8 mouse cellular contexts compared by ENCODE assay signal in the genomic region with DNA sequence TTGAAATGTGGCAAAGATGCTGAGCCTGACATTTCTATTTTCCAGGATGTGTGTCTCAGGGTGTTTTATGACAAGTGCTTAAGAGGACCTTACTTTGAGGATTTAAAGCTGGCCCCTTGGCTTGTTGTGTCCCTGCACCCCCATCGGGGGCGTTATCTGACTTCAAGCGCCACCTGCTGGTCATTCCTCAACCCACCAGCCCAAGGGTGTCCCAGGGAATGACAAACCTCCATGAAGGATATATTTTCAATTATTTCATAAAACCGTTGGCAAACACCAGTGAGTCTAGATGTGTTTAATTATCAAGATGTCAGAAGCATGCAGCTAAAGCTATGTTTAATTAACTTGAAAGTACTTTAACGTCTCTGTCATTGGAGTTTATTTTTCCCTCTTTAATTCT. TPM values are rescaled to one million over a fixed set of nuclear protein-coding genes. Genes with fewer than 3 reads are reported as not detected.
DNase-seq lines count a peak whose midpoint lies in the region; ATAC-seq lines count a peak whose summit lies in the region.
"Had no signal": no experiment of that assay in that cellular context is flagged by ENCODE, and none has a peak within 500 bp of the region (broad histone marks: within the 10 kb centered on the region; RNA-seq: fewer than 3 reads in every experiment).

No protein-coding gene starts in this region.

- no peaks in the 10 kb centered on the region for H3K4me1 ChIP-seq in intestine, embryonic 14.5 days (replicated peaks; ENCODE audit: control insufficient read depth, insufficient read depth, low read length)
- H3K4me1 ChIP-seq in limb, embryonic 10.5 days = peaks cover 30% of the 10 kb centered on the region
- H3K4me1 ChIP-seq in midbrain, embryonic 13.5 days (replicated peaks) = peaks cover 18% of the 10 kb centered on the region
- H3K4me1 ChIP-seq: lung, embryonic 15.5 days had no signal

- H3K36me3 ChIP-seq in intestine, embryonic 14.5 days (ENCODE audit: control insufficient read depth, insufficient read depth, low read length) = no peaks in the 10 kb centered on the region
- H3K36me3 ChIP-seq in limb, embryonic 10.5 days = peaks cover 7% of the 10 kb centered on the region; the same call in 1 of the 2 replicates
- H3K36me3 ChIP-seq in midbrain, embryonic 13.5 days = no peaks in the 10 kb centered on the region
- H3K36me3 ChIP-seq: lung, embryonic 15.5 days had no signal

- peak; percentile 75 for DNase-seq in adipocyte (ENCODE audit: low spot score)
- DNase-seq in cerebellum, postnatal 10 days = peak; percentile 92 to 94
- DNase-seq in frontal cortex, postnatal 25 days (ENCODE audit: low spot score in 2 of 2) = peak; percentile 55 to 67
- DNase-seq in intestine, embryonic 14.5 days (ENCODE audit: low spot score) = peak; percentile 90
- DNase-seq in limb, embryonic 10.5 days (ENCODE audit: low spot score) = peak; percentile 89
- peak; percentile 58 to 81 for DNase-seq in spleen, postnatal 14 days (ENCODE audit: low spot score in 2 of 2)

- H3K9me3 ChIP-seq in intestine, embryonic 14.5 days (ENCODE audit: control insufficient read depth, low read length) = no peaks in the 10 kb centered on the region
- H3K9me3 ChIP-seq in limb, embryonic 10.5 days (replicated peaks) = no peaks in the 10 kb centered on the region
- no peaks in the 10 kb centered on the region for H3K9me3 ChIP-seq in midbrain, embryonic 13.5 days
- H3K9me3 ChIP-seq: lung, embryonic 15.5 days had no signal

- no peaks in the 10 kb centered on the region for H3K27me3 ChIP-seq in intestine, embryonic 14.5 days (replicated peaks; ENCODE audit: control insufficient read depth, insufficient read depth, low read length)
- peaks cover 5% of the 10 kb centered on the region; the same call in 1 of the 2 replicates for H3K27me3 ChIP-seq in limb, embryonic 10.5 days (ENCODE audit: low read depth, poor library complexity, severe bottlenecking)
- H3K27me3 ChIP-seq in midbrain, embryonic 13.5 days = peaks cover 10% of the 10 kb centered on the region; the same call in 1 of the 2 replicates

- 7% methylated on average over 5 of the region's 5 CpGs for WGBS in intestine, embryonic 14.5 days
- WGBS in limb, embryonic 10.5 days = 15% methylated on average over 5 of the region's 5 CpGs
- 5% methylated on average over 5 of the region's 5 CpGs for WGBS in midbrain, embryonic 13.5 days

- no peak overlapping the region for H3K4me3 ChIP-seq in intestine, embryonic 14.5 days (ENCODE audit: low read depth, low read length)
- H3K4me3 ChIP-seq in limb, embryonic 10.5 days = no peak overlapping the region
- H3K4me3 ChIP-seq in midbrain, embryonic 13.5 days (replicated peaks) = no peak overlapping the region
- H3K4me3 ChIP-seq: lung, embryonic 15.5 days had no signal

- 0 out of 2 replicates have a peak, but pooled peaks have one; percentile 58 for ATAC-seq in intestine, embryonic 14.5 days (replicated peaks; ENCODE audit: low FRiP score, low TSS enrichment, low read depth)
- ATAC-seq in midbrain, embryonic 13.5 days = peak; percentile 85

- H3K27ac ChIP-seq in intestine, embryonic 14.5 days (ENCODE audit: low read depth) = no peak overlapping the region
- no peak overlapping the region for H3K27ac ChIP-seq in limb, embryonic 10.5 days
- H3K27ac ChIP-seq in midbrain, embryonic 13.5 days = no peak overlapping the region
- H3K27ac ChIP-seq: lung, embryonic 15.5 days had no signal

- H3K4me2 ChIP-seq in intestine, embryonic 14.5 days (ENCODE audit: low read length) = no peak overlapping the region
- no peak overlapping the region for H3K4me2 ChIP-seq in midbrain, embryonic 13.5 days (replicated peaks)
- H3K4me2 ChIP-seq: lung, embryonic 15.5 days had no signal

- H3K9ac ChIP-seq in intestine, embryonic 14.5 days (ENCODE audit: low read length) = no peak overlapping the region
- no peak overlapping the region for H3K9ac ChIP-seq in midbrain, embryonic 13.5 days (replicated peaks)
- H3K9ac ChIP-seq: lung, embryonic 15.5 days had no signal

RNA-seq across cellular contexts. Expression of a gene that starts 24.5 kb away (rescaled TPM):
- polyA plus RNA-seq in intestine, embryonic 14.5 days (2014; fragmentation: Nextera tagmentation; extraction: Ambion mirVana) = 16.3 and 17.6 TPM in 2 replicates
- polyA plus RNA-seq in limb, embryonic 10.5 days (2016; fragmentation: Nextera tagmentation; extraction: Ambion mirVana) = 29.3 and 30.6 TPM in 2 replicates
- polyA plus RNA-seq in midbrain, embryonic 13.5 days (2015; fragmentation: Nextera tagmentation; extraction: Ambion mirVana) = 25.8 and 28.7 TPM in 2 replicates

RNA-seq across cellular contexts. Expression of a gene that starts 45.3 kb away (rescaled TPM):
- 49.6 and 53.4 TPM in 2 replicates for polyA plus RNA-seq in intestine, embryonic 14.5 days (2014; fragmentation: Nextera tagmentation; extraction: Ambion mirVana)
- 39.2 and 47.8 TPM in 2 replicates for polyA plus RNA-seq in limb, embryonic 10.5 days (2016; fragmentation: Nextera tagmentation; extraction: Ambion mirVana)
- 64.3 and 72.0 TPM in 2 replicates for polyA plus RNA-seq in midbrain, embryonic 13.5 days (2015; fragmentation: Nextera tagmentation; extraction: Ambion mirVana)

RNA-seq across cellular contexts. Expression of a gene that starts 45.9 kb away (rescaled TPM):
- polyA plus RNA-seq in intestine, embryonic 14.5 days (2014; fragmentation: Nextera tagmentation; extraction: Ambion mirVana) = 1.9 and 2.1 TPM in 2 replicates
- polyA plus RNA-seq in limb, embryonic 10.5 days (2016; fragmentation: Nextera tagmentation; extraction: Ambion mirVana) = 1.8 and 3.4 TPM in 2 replicates
- 1.8 and 2.5 TPM in 2 replicates for polyA plus RNA-seq in midbrain, embryonic 13.5 days (2015; fragmentation: Nextera tagmentation; extraction: Ambion mirVana)
